In the genomic region with DNA sequence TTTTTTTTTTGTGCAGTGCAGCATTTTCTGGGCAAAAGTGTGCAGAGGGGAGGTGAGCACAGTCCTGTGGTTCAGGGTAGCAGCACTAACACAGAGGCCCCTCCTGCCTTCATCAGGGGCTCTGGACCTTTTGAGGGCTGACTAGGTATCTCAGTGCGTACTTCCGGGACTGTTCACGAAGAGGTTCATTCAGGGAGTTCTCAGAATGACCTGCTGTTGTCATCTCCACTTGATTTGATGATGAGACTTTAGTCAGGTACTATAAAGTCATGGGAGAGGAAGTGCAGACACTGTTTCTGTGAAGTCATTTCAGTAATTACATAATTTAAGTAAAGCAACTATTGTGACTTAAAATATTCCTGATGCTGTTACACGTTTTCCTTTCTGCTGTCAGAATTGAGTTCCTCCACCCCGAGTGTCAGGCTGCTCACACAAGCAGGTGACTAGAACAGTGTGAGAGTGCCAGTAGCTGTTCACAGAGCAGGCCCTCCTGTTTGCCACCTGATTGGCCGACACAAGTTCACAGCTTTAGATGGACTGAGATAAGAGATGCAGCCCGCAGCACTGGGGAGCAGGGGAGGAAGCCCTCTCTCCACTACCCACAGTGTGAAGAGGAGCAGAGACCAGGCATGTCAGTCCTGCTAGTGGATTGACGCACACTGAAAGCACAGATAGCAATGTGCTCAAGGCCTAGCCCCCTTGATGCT, we compare ENCODE assay signal across 20 mouse cellular contexts.
DNase-seq lines count a peak whose midpoint lies in the region; ATAC-seq lines count a peak whose summit lies in the region.
"Had no signal": no experiment of that assay in that cellular context is flagged by ENCODE, and none has a peak within 500 bp of the region (broad histone marks: within the 10 kb centered on the region; RNA-seq: fewer than 3 reads in every experiment).

No protein-coding gene starts in this region.

- peak; percentile 27 to 40 for DNase-seq in thymus, adult 18-20 months
- peak; percentile 33 to 61 for DNase-seq in thymus, postnatal 36 days
- DNase-seq in urinary bladder, adult 18-20 months (ENCODE audit: low spot score in 2 of 2) = no peak
- DNase-seq in embryo, embryonic 9.5 days (ENCODE audit: extremely low spot score) = no peak
- DNase-seq in lung, postnatal 25 days (ENCODE audit: low spot score) = no peak
- DNase-seq: adrenal gland, adult 2 months; cerebellum, adult 11-12 months; cerebellum, postnatal 14 days; gastrocnemius, postnatal 36 days; heart, adult 2 months; kidney, adult 2 months; kidney, postnatal 10 days; liver, embryonic 13.5 days; lung, embryonic 14.5 days; lung, postnatal 36 days; retina, postnatal 1 day; right cerebral cortex, postnatal 25 days; spleen, adult 18-20 months had no signal

- ATAC-seq in CD4-positive, CD25-positive, alpha-beta regulatory T cell, adult 4 months = peak; percentile 80
- peak; percentile 64 for ATAC-seq in inflammation-experienced regulatory T-cells, adult 6 months

Comparison
In these comparisons a context has a peak if more than half of its experiments do, and no peak if none do; other contexts are left out.
1. DNase-seq: peak in thymus, adult 18-20 months (2 of 2) and thymus, postnatal 36 days (2 of 2); none in urinary bladder, adult 18-20 months (0 of 2), embryo, embryonic 9.5 days (single experiment) and lung, postnatal 25 days (single experiment).